15 mouse cellular contexts compared by ENCODE assay signal in the genomic region with DNA sequence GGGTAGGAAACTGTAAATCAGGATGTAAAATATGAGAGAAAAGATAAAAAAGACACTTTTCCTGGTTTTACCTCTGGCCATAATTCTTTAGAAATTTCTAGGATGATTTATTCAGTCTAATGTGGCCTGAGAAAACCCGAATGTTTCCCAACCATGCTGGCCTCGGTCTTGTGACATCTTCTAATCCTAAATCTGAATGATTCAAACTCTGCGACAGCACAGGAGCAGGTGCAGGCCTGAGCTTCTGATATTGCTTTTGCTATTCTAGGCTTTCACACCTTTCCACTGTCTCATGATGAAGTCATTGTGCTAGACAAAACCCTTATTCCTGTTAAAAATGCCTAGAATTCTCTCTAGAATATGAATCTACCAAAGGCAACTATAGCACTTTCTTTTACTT. TPM values are rescaled to one million over a fixed set of nuclear protein-coding genes. Genes with fewer than 3 reads are reported as not detected.
"Had no signal": no experiment of that assay in that cellular context is flagged by ENCODE, and none has a peak within 500 bp of the region (broad histone marks: within the 10 kb centered on the region; RNA-seq: fewer than 3 reads in every experiment).

No protein-coding gene starts in this region.

- DNase-seq: gastrocnemius, adult 2 months; gastrocnemius, postnatal 10 days; gastrocnemius, postnatal 25 days; heart, adult 18-20 months; heart, postnatal 10 days; heart, postnatal 4 days; kidney, adult 11 months; kidney, adult 2 months; kidney, adult 9 months; kidney, postnatal 14 days; kidney, postnatal 36 days; layer of hippocampus, adult 9-11 months; layer of hippocampus, postnatal 36 days; left cerebral cortex, postnatal 4 days had no signal

RNA-seq across cellular contexts. Expression of a gene that starts 51.3 kb away (rescaled TPM):
- total RNA-seq: granulocyte monocyte progenitor cell, adult 5-6 weeks had no signal
